Mouse (Mus musculus): ENCODE results near the gene Ang5. TPM values are rescaled to one million over a fixed set of nuclear protein-coding genes. Genes with fewer than 3 reads are reported as not detected.

Ang5 gene
- not detected in 2 replicates for polyA plus RNA-seq (2015; fragmentation: Nextera tagmentation; extraction: Ambion mirVana)

GRCm38 (mm10) chr14:43956769-43957168 lies at the start of gene Ang5:
Gene Ang5 (plus strand): TSS chr14:43957069.

GRCm38 (mm10) chr14:43923459-43923858 lies 33.4 kb upstream of the Ang5 start, which contains the start of gene Ear10:
Gene Ear10 (minus strand): TSS chr14:43923559.

GRCm38 (mm10) chr14:43924688-43925403 lies 32.0 kb upstream of the Ang5 start, which contains the start of gene Gm8113:
Gene Gm8113 (plus strand): TSS chr14:43925390.

GRCm38 (mm10) chr14:44002169-44002568 lies 45.3 kb downstream of the Ang5 start, which contains the start of gene Ang6:
Gene Ang6 (minus strand): TSS chr14:44002269.

Other genes with a start within 250 kb of the Ang5 start
- not detected in 2 replicates for gene Gm16506, start 229.6 kb upstream of the Ang5 start, polyA plus RNA-seq (2015; fragmentation: Nextera tagmentation; extraction: Ambion mirVana)
- 0.07 TPM in 1 of 2 replicates, not detected in the other for gene Gm6526, start 209.2 kb upstream of the Ang5 start, polyA plus RNA-seq (2015; fragmentation: Nextera tagmentation; extraction: Ambion mirVana)
- not detected in 2 replicates for gene Gm8180, start 172.3 kb upstream of the Ang5 start, polyA plus RNA-seq (2015; fragmentation: Nextera tagmentation; extraction: Ambion mirVana)
- gene Ear1, start 81.6 kb upstream of the Ang5 start, polyA plus RNA-seq (2015; fragmentation: Nextera tagmentation; extraction: Ambion mirVana), result 0.39 and 0.54 TPM in 2 replicates
- gene Ear10, start 33.5 kb upstream of the Ang5 start, polyA plus RNA-seq (2015; fragmentation: Nextera tagmentation; extraction: Ambion mirVana), result not detected in 2 replicates
- gene Gm8113, start 31.7 kb upstream of the Ang5 start, polyA plus RNA-seq (2015; fragmentation: Nextera tagmentation; extraction: Ambion mirVana), result 6.8 and 7.0 TPM in 2 replicates
- gene Ang6, start 45.2 kb downstream of the Ang5 start, polyA plus RNA-seq (2015; fragmentation: Nextera tagmentation; extraction: Ambion mirVana), result not detected in 2 replicates
- 3.6 and 6.8 TPM in 2 replicates for gene Ear2, start 145.6 kb downstream of the Ang5 start, polyA plus RNA-seq (2015; fragmentation: Nextera tagmentation; extraction: Ambion mirVana)
- gene Gm3327, start 166.8 kb downstream of the Ang5 start, polyA plus RNA-seq (2015; fragmentation: Nextera tagmentation; extraction: Ambion mirVana), result not detected in 2 replicates
- gene Gm8212, start 240.6 kb downstream of the Ang5 start, polyA plus RNA-seq (2015; fragmentation: Nextera tagmentation; extraction: Ambion mirVana), result not detected in 2 replicates

All from adrenal gland, postnatal 0 days (tissue).